Mouse (Mus musculus) retina, postnatal 7 days (tissue): ENCODE measurements at regions not wholly inside any gene's neighbourhood (a gene's known extent, or its start where the extent isn't known, plus 50 kb on each side); places are given as distances from the start of the nearest gene placed in this dataset.

Experiments
- DNase-seq: peaks from one replicate; pipeline ENCODE4 v3.0.0-alpha.2; 2012; ENCODE audit warnings: low read depth, low spot score

DNA sequence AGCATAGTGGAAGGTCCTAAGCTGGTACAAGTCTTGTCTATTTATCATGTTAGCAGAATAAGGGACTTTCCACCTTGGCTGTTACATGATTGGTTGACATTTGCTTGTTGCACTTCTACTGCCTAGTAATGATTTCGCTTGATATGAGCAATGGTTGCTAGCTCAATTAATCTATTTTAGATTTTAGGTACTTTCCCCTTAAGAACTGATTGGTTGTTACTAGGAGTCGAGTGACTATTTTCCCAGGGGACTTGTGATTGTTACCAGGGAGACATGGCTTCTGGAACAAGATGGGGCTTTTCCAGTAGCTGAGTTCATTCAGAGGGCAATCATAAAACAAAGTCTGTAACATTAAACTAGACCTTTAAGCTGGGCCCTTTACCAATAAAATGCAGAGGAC lies 100.9 kb downstream of the Nup35 start:
- no peak for DNase-seq

- DNase-seq, result no peak
Measured at GRCm38 (mm10) chr2:80724085-80724484, 107.0 kb downstream of the Nup35 start.

GRCm38 (mm10) chr2:80731324-80731723 lies 114.3 kb downstream of the Nup35 start:
- DNase-seq, result no peak

GRCm38 (mm10) chr2:80746737-80747136 lies 129.7 kb downstream of the Nup35 start:
- no peak for DNase-seq

DNA sequence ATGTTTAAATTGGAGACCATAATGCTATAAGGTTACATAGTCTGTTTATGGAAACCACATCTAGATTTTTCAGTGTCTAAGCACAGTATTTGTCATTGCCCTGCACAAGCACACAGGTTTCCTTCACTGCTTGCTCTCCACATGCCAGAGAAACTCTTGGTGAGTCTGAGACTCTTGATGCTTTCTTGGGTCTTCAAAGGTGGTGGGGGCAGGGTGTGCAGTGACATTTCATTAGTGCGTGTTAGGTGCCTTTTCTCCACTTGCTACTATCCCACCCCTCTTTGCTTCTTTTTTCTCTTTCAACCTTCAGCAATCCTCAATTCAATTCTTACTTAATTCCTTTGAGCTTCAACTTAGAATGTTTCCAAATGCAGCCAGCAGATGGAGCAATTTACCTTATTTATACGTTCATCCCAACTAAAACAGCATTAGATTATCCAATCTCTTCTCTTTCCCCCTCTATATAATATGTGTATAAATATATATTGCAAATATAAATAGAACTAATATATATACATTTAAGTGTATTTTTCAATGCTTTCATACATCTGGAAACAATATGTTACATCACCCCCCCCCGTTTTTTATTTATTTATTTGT lies 145.1 kb downstream of the Nup35 start:
- DNase-seq, result peak; percentile 37

DNA sequence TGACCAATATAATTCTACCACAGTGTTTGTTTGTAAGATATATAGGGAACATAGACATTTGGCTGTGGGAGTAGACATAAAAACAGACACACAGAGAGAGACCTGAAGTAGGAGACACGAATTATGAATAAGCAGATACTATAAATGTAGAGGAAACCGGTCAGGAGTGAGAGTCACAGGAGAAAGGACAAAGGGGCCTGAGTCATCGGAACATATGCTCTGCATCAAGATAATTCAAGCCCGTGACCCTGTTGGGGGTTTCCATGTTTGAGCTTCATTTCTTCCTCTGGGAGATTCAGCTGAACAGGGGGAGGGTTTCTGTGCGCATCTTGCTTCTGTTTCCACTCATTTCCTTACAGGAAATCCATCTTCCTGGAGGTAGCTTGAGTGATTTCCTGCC lies 154.1 kb downstream of the Nup35 start:
- no peak for DNase-seq

DNA sequence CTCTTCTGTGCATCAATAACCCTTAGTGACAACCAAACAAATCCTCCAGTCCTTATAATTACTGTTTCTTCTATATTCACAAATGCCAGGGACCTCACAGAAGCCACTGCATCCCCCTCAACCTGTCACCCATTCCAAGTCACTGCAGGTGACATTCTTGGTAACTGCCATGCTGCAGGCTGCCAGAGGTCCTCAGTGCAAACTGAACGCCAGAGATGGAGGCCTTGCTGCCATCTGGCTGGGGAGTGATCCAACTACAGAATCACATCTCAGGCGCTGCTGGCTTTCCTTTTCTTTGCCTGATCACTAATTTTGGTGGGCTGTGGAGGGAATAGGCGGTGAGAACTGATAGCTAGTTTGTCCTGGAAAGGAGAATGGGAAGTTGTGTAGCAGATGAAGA lies 155.4 kb downstream of the Nup35 start:
- no peak for DNase-seq

- no peak for DNase-seq
Measured at GRCm38 (mm10) chr2:80786370-80786769, 169.3 kb downstream of the Nup35 start.

- no peak for DNase-seq
Measured at GRCm38 (mm10) chr2:80793345-80794147, 176.5 kb downstream of the Nup35 start.

DNA sequence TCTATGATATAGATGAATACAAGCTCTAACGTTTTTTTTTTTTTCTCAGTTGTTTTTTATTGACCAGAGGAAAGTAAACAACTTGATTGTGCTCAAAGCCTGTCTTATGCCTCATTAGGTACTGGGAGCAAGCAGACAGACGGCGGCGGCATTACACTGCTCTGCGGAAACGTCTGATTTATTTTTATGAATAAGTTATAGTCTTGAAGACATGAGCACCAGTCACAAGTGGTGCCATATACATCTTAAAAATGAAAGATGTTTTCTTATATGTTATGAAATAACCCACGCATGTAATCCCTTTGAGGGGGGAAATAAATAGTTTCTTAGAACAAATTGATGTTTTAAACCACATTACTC lies 177.1 kb downstream of the Nup35 start:
- no peak for DNase-seq

GRCm38 (mm10) chr2:80819268-80819667 lies 202.2 kb downstream of the Nup35 start:
- no peak for DNase-seq

DNA sequence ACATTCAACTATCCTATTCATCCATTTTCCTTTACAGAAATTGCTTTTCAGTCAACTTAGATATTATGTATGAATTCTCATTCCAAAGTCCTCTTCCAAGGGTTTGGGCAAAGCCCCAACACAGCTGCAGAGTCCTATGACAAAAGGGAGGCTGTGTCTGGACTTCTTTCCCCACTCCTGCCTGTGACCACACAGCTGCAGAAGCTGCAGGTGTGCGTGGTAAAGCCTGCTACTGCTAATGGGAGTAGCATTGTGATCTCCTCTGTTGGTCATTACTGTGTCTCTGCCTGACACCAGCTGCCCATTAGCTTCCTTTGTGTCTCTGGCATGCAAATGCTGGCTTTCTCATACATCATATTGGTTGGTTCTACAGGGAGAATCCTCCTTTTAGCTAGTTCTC lies 234.0 kb downstream of the Nup35 start:
- DNase-seq, result no peak

GRCm38 (mm10) chr2:80855214-80855613 lies 238.2 kb downstream of the Nup35 start:
- DNase-seq, result no peak

DNA sequence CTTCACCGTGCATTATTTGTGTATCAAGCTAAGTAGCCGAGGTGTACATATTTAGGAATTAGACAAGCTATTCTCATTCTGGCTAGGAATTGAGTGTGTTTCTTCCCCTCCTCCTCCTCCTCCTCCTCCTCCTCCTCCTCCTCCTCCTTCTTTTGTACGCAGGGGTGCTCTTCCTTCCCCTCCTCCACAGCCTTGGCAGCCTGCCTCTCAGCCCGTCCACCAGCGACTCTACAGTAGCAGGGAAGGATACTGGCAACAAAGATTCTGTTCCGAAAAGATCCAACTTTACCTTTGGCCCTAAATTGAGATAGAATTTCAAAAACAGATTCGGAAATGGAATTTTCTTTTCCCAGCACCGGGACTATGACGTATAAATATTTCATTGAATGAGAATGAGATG lies 253.0 kb downstream of the Nup35 start:
- DNase-seq, result no peak

DNA sequence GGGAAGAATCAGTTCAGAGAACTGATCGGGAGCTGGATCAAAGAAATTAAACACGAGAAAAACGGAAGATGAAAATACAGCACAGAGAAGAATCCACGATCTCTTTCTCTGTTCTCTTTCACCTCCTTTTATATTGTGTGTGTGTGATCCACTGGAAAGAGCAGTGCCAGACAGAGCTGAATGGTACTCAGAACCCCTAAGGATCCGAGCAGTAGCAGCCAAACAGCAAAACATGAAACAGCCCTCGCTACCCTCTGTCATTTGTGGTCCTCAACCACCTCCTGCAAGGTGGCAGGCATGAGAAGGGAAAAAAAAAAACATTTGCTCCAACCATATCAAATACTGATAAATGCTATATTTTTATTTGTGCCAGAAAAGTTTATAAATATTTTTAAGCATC lies 253.4 kb downstream of the Nup35 start:
- DNase-seq, result no peak

DNA sequence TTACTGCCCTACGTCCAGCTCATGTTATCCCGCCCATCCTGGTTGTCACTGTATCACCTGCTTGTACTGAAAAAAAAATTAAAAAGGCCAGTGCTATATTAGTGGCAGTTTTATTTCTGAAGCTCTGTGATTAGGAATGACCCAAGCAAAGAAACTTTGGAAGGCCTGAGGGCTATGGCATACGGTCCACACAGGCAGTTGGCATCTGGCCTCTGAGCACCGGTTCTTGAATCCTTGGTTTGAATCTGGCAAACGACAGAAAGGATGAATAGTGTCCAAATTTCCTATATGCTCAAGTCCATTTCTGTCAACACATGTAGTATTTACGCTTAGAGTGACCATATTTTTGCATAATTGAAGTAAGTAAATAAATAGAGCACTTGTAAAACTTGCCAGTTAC lies 254.3 kb downstream of the Nup35 start:
- DNase-seq, result no peak

GRCm38 (mm10) chr2:80878437-80878836 lies 261.4 kb downstream of the Nup35 start:
- DNase-seq, result no peak

- DNase-seq, result no peak
Measured at GRCm38 (mm10) chr2:80884231-80884630, 267.2 kb downstream of the Nup35 start.

DNA sequence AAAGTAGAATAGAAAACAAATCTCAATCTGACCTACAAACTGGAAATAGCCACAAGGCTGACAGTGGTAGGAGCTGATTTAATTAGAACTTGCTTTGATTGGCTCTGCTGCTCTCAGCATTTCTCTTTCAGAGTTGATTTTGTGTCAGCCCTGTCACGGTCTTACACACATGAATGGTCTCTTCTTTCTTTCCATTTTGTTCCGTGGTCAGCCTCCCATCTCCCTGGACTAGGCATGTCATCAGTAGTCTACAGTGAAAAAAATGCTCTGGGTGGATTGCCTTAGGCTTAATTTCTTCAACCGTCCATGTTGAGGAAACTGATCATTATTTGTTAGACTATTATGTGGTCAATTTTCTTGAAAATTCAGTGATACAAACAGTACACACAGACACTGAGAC lies 285.0 kb downstream of the Nup35 start:
- no peak for DNase-seq

GRCm38 (mm10) chr2:80913478-80913877 lies 296.4 kb downstream of the Nup35 start:
- no peak for DNase-seq

DNA sequence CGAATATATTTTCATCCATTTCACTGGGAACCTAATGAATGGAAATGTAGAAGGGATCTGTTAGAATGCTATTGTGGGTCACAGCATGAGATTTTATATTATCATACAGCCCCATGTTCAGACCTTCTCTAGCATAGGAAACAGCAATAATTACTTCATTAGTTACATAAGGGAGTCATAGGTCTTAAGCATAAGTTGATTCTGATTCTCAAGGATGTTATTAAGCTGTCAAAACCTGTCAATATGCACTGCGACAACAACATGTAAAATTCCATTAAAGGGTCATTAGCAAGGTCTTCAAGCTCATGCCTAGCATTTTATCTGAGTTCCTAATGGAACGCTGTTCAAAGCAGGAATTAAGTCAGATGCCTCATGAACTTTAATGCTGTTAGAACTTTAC lies 328.5 kb downstream of the Nup35 start:
- DNase-seq, result no peak

GRCm38 (mm10) chr2:80966766-80967165 lies 349.7 kb downstream of the Nup35 start:
- no peak for DNase-seq

- no peak for DNase-seq
Measured at GRCm38 (mm10) chr2:80967260-80967659, 350.2 kb downstream of the Nup35 start.

- no peak for DNase-seq
Measured at GRCm38 (mm10) chr2:80969354-80969753, 352.3 kb downstream of the Nup35 start.
